Mouse (Mus musculus) Patski (cell line): ENCODE data around the gene Slc35b2. TPM values are rescaled to one million over a fixed set of nuclear protein-coding genes. Genes with fewer than 3 reads are reported as not detected.

ENCODE experiments used
- ATAC-seq: fragments of 100-300 bp; one replicate; pipeline ENCODE4 v1.8.0; 2021
- CTCF ChIA-PET: fragments of 350-600 bp; sonication (Branson Sonifier 250); formaldehyde crosslinking; loops from one replicate; lab custom pipeline; 2022; ENCODE audit warnings: inconsistent platforms; lab: Charles Lee
- POLR2A ChIA-PET: fragments of 350-600 bp; sonication (Branson Sonifier 250); formaldehyde crosslinking; loops from one replicate; lab custom pipeline; 2022; ENCODE audit warnings: antibody characterized with exemption, inconsistent platforms; lab: Charles Lee
- DNase-seq: peaks from one replicate; pipeline ENCODE4 v3.0.0-alpha.2; 2011; ENCODE audit warnings: low read depth, low spot score
- H3K27me3 ChIP-seq: fragments of 371-371 bp; one replicate; pipeline ENCODE4 v1.5.1; 2021
- CTCF ChIP-seq: fragments of 100-300 bp; IDR thresholded peaks from one replicate; pipeline ENCODE4 v1.5.1; 2021
- in situ Hi-C: fragments of 300-500 bp; cut with MboI; formaldehyde crosslinking; loops from 3 replicates; pipeline ENCODE4 v1.11.1; 2018; ENCODE audit warnings: low pct_unique_long_range_greater_than_20kb, mixed read lengths
- polyA plus RNA-seq: library from polyadenylated mRNA; unstranded; gene quantifications from one replicate; pipeline ENCODE4 v1.2.3, GENCODE M21; 2021

The Slc35b2 gene
- polyA plus RNA-seq, 1 experiment from 2014 or later, result 98.0 TPM

DNA sequence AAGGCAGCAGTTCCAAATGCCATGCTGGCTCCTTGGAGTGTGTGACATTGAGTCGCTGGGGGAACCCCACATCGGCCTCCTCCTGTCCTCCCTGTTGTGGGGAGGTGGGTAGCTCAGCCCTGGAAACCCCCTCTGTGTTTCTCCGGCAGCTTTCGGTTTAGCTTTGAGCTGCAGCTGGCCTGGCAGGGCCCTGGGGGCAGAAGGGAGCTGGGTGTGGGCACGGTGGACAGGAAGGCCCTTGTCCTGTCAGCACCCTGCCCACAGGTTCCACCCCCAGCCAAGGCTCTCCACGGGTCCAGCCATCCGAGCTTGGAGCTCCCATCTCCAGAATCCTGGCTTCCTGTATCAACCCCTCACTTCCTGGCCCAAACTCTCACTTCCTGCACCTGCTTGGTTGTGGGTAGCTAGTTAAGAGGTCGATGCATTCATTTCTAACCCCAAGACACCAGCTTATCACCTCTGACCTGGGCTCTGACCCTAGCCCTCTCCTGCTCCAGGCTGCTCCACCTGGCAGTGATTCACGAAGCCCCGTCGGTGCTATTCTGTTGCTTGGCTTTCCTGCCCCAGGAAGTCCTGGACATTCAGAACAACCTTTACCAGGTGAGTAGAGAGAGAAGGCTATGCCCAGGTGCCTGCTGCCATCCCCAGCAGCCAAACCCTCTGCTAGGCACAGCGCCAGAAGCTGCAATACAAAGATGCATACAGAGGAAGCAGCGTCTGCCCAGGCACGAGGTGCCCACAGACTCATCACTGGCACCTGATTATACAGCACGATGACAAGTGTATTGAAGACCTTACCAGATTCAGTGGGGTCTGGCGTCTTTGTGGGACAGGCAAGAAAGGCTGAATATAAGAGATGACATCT is 5.4 kb upstream of the Slc35b2 start:
- H3K27me3 ChIP-seq, result peaks cover 3% of the 10 kb centered on the region
- in situ Hi-C loops, result no loop called here
- ChIA-PET POLR2A (interaction anchor here (0.6 to 1.1 kb wide), 5 partner anchors 11 to 1134 kb away, joined by 3 to 4 read pairs (median 3); partner anchors contain the start of gene Hsp90ab1), CTCF (interaction anchor here (0.7 to 2.0 kb wide), 2 partner anchors 20 to 27 kb away, joined by 3 to 4 read pairs; no protein-coding TSS in a partner anchor)
- ATAC-seq, result no peak
- no peak for DNase-seq
- no peak for TF ChIP-seq CTCF

DNA sequence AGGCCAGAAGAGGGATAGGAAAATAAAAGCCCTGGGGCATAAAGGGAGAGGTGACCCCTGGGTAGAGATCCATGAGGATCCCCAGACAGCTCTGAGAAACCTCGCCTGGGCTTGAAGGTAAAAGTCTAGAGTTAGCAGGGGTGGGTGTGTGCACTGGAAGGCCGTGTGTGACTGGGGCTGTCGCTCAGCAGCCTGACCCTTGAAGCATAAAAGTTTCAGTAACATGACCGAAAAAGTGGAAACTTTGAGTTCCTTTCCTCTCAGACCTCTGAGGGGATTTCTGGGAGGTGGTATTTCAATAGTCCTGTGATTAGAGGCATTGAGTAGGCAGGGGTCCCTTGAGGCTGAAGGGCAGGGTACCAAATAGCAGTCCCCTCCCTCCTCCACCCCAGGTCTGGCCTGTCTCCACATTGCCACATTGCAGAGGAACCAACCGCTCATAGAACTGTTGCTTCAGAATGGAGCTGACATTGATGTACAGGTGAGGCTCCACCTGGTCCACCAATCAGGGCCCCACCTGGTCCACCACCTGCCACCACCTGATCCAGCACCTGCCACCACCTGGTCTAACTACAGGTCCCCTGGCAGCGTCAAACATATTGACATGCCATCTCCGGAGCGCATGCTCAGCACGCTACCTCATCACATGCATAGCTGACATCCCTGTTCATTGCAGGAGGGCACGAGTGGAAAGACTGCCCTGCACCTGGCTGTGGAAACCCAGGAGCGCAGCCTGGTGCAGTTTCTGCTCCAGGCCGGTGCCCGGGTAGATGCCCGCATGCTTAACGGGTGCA is 3.7 kb upstream of the Slc35b2 start:
- H3K27me3 ChIP-seq, result no peaks in the 10 kb centered on the region
- DNase-seq, result no peak
- CTCF ChIA-PET, result interaction anchor here (0.8 kb wide), 1 partner anchor 23 kb away, joined by 3 read pairs; no protein-coding TSS in a partner anchor
- in situ Hi-C loops, result no loop called here
- no peak for ATAC-seq
- TF ChIP-seq CTCF, result no peak
- POLR2A ChIA-PET, result no interaction called here

GRCm38 (mm10) chr17:45563216-45563615 is 458 bp upstream of the Slc35b2 start:
- no peak for DNase-seq
- H3K27me3 ChIP-seq, result no peaks in the 10 kb centered on the region
- POLR2A ChIA-PET, result interaction anchor here (1.6 to 2.7 kb wide), 2 partner anchors 9 to 11 kb away, joined by 5 to 7 read pairs; partner anchors contain the start of gene Hsp90ab1
- CTCF ChIA-PET, result interaction anchor here (1.5 to 1.9 kb wide), 2 partner anchors 12 to 47 kb away, joined by 3 to 7 read pairs; no protein-coding TSS in a partner anchor
- no peak for TF ChIP-seq CTCF
- in situ Hi-C loops, result no loop called here
- no peak for ATAC-seq

GRCm38 (mm10) chr17:45564531-45565084 is 934 bp downstream of the Slc35b2 start:
- in situ Hi-C loops, result no loop called here
- ATAC-seq (no peak), DNase-seq (no peak)
- ChIA-PET CTCF (interaction anchor here (1.9 kb wide), 1 partner anchor 10 kb away, joined by 7 read pairs; no protein-coding TSS in a partner anchor), POLR2A (interaction anchor here (1.6 to 2.7 kb wide), 2 partner anchors 8 to 9 kb away, joined by 5 to 7 read pairs; partner anchors contain the start of gene Hsp90ab1)
- no peaks in the 10 kb centered on the region for H3K27me3 ChIP-seq
- no peak for TF ChIP-seq CTCF

GRCm38 (mm10) chr17:45565103-45565502 is 1.4 kb downstream of the Slc35b2 start:
- ChIA-PET CTCF (interaction anchor here (1.9 kb wide), 1 partner anchor 10 kb away, joined by 7 read pairs; no protein-coding TSS in a partner anchor), POLR2A (interaction anchor here (0.8 to 2.7 kb wide), 2 partner anchors 9 to 10 kb away, joined by 3 to 7 read pairs; no protein-coding TSS in a partner anchor)
- TF ChIP-seq CTCF, result no peak
- in situ Hi-C loops, result no loop called here
- ATAC-seq (no peak), DNase-seq (no peak)
- H3K27me3 ChIP-seq, result no peaks in the 10 kb centered on the region

DNA sequence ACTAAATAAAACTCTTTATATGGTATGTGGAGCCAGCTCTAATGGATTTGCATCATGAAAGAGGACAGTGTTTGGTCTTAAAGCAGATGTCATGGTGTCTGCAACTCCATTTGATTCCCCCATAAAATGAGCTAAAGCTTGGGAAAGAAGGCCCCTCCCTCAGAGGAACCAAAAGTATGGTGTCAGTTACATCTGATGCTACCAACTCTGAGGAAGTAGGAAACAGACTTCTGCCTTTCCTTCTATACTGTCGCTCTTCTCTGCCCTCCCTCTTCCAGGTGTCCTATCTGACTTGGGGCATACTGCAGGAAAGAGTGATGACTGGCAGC is 2.3 kb downstream of the Slc35b2 start:
- ChIA-PET POLR2A (interaction anchor here (0.7 to 2.7 kb wide), 5 partner anchors 8 to 1550 kb away, joined by 3 to 7 read pairs (median 3); no protein-coding TSS in a partner anchor), CTCF (interaction anchor here (0.7 to 0.9 kb wide), 2 partner anchors 9 to 112 kb away, joined by 3 to 4 read pairs; no protein-coding TSS in a partner anchor)
- no peaks in the 10 kb centered on the region for H3K27me3 ChIP-seq
- in situ Hi-C loops, result no loop called here
- no peak for ATAC-seq
- no peak for TF ChIP-seq CTCF
- no peak for DNase-seq

DNA sequence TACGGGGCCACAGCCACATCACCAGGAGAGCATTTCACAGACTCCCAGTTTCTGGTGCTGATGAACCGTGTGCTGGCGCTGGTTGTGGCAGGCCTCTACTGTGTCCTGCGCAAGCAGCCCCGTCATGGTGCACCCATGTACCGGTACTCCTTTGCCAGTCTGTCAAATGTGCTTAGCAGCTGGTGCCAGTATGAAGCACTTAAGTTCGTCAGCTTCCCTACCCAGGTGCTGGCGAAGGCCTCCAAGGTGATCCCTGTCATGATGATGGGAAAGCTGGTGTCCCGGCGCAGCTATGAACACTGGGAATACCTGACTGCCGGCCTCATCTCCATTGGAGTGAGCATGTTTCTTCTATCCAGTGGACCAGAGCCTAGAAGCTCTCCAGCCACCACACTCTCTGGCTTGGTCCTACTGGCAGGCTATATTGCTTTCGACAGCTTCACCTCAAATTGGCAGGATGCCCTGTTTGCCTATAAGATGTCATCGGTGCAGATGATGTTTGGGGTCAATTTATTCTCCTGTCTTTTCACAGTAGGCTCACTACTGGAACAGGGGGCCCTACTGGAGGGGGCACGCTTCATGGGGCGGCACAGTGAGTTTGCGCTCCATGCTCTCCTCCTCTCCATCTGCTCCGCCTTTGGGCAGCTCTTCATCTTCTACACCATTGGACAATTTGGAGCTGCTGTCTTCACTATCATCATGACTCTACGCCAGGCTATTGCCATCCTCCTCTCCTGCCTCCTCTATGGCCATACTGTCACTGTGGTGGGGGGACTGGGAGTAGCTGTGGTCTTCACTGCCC is 2.9 kb downstream of the Slc35b2 start:
- no peak for TF ChIP-seq CTCF
- DNase-seq (no peak), ATAC-seq (no peak)
- in situ Hi-C loops, result no loop called here
- ChIA-PET POLR2A (interaction anchor here (0.5 to 1.2 kb wide), 4 partner anchors 10 to 1550 kb away, joined by 3 to 5 read pairs (median 3); no protein-coding TSS in a partner anchor), CTCF (interaction anchor here (0.7 to 0.9 kb wide), 2 partner anchors 8 to 111 kb away, joined by 3 to 4 read pairs; no protein-coding TSS in a partner anchor)
- H3K27me3 ChIP-seq, result no peaks in the 10 kb centered on the region

- in situ Hi-C loops, result no loop called here
- ATAC-seq, result no peak
- ChIA-PET CTCF (no interaction called here), POLR2A (interaction anchor here (0.5 to 1.2 kb wide), 3 partner anchors 9 to 19 kb away, joined by 3 to 5 read pairs (median 3); no protein-coding TSS in a partner anchor)
- no peak for TF ChIP-seq CTCF
- DNase-seq, result no peak
- H3K27me3 ChIP-seq, result no peaks in the 10 kb centered on the region
Observed at GRCm38 (mm10) chr17:45567162-45567601, 3.5 kb downstream of the Slc35b2 start.

DNA sequence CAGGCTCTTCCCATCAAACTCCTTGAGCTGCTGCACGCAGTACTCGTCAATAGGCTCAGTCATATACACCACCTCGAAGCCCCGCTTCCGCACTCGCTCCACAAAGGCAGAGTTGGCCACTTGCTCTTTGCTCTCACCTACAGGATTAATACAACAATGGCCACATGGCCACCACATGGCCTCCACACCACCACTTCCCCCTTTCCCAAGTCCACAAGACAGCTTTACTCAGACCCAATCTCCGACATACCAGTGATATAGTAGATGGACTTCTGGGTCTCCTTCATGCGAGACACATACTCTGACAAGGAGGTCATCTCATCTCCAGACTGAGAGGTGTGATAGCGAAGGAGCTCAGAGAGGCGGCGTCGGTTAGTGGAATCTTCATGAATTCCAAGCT is 5.3 kb downstream of the Slc35b2 start:
- no peak for TF ChIP-seq CTCF
- in situ Hi-C loops, result no loop called here
- ATAC-seq (no peak), DNase-seq (no peak)
- POLR2A ChIA-PET, result interaction anchor here (1.1 to 1.2 kb wide), 2 partner anchors 11 to 13 kb away, joined by 3 read pairs; no protein-coding TSS in a partner anchor
- CTCF ChIA-PET, result interaction anchor here (1.1 kb wide), 1 partner anchor 58 kb away, joined by 4 read pairs; no protein-coding TSS in a partner anchor
- no peaks in the 10 kb centered on the region for H3K27me3 ChIP-seq
